Mouse (Mus musculus): ENCODE measurements at regions not wholly inside any gene's neighbourhood (a gene's known extent, or its start where the extent isn't known, plus 50 kb on each side); places are given as distances from the start of the nearest gene placed in this dataset.

- intact Hi-C loops (cut with DNase I) = no loop called here
- no peak for DNase-seq
Observed at GRCm38 (mm10) chr11:63463797-63464331, 335.1 kb downstream of the Pmp22 start.

GRCm38 (mm10) chr11:63465941-63466340, 337.2 kb downstream of the Pmp22 start:
- DNase-seq = no peak
- intact Hi-C loops (cut with DNase I) = no loop called here

DNA sequence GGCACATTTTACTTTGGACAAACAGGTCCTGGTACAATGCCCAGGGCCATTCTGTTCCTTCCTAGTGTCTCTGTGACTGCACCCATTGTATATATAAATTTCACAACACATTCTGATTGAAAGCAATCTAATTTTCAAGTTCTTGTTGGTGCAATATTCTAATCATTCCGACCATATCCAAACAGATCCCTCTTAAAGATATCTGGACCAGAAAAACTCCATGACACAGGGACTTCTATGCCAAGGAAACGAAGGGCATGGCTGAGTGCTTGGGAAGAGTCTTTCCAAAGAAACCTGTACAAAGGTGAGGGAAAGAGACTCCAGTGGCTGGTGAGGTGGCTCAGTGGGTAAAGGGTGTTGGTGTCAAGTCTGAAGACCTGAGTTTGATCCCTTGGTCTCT, 337.8 kb downstream of the Pmp22 start:
- intact Hi-C loops (cut with DNase I) = no loop called here

GRCm38 (mm10) chr11:63474831-63475230, 346.0 kb downstream of the Pmp22 start:
- DNase-seq = no peak
- intact Hi-C loops (cut with DNase I) = no loop called here

More for the DNA sequence above, 337.8 kb downstream of the Pmp22 start:
- DNase-seq = no peak

GRCm38 (mm10) chr11:63481676-63482310, 353.0 kb downstream of the Pmp22 start:
- intact Hi-C loops (cut with DNase I) = no loop called here
- no peak for DNase-seq

- no peak for DNase-seq
- intact Hi-C loops (cut with DNase I) = no loop called here
Observed at GRCm38 (mm10) chr11:63482593-63482992, 353.8 kb downstream of the Pmp22 start.

DNA sequence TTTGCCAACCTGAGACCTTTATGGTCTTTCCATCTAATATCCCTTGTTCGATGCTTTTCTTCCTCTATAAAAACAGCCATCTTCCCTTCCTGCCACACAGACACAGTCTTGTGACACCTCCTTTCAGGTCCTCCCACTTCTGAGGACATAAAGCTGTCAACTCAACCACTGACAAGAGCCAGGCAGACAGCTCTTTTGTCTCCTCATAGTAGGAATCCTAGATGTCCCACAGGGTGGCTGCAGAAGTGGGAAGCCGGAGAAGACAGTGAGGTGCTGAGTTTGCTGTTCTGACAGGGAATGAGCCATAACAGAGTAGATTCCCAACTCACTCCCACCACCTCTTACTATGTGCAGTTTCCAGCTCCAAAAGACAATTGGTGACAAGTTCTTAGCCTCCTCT, 358.4 kb downstream of the Pmp22 start:
- no peak for DNase-seq
- intact Hi-C loops (cut with DNase I) = no loop called here

GRCm38 (mm10) chr11:63502181-63502580, 373.4 kb downstream of the Pmp22 start:
- intact Hi-C loops (cut with DNase I) = no loop called here
- peak in 1 of 2 experiments; percentile 12 for DNase-seq

DNA sequence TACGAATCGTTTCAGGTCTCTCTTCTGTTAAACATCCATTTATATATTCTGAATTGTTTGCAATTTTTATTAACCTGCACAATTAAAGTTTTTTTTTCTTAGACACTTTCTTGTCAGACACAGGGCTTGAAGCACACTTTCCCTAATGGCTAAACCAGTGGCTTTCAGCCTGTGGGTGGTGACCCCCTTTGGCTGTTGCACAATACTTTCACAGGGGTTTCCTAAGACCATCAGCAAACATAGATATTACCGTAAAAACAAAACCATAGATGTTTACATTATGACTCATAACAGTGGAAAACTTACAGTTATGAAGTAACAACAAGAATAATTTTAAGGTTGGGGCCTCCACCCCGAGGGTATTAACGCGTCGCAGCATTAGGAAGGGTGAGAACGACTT, 378.6 kb downstream of the Pmp22 start:
- intact Hi-C loops (cut with DNase I) = no loop called here
- no peak for DNase-seq

GRCm38 (mm10) chr11:63508727-63509126, 379.9 kb downstream of the Pmp22 start:
- DNase-seq = no peak
- intact Hi-C loops (cut with DNase I) = no loop called here

DNA sequence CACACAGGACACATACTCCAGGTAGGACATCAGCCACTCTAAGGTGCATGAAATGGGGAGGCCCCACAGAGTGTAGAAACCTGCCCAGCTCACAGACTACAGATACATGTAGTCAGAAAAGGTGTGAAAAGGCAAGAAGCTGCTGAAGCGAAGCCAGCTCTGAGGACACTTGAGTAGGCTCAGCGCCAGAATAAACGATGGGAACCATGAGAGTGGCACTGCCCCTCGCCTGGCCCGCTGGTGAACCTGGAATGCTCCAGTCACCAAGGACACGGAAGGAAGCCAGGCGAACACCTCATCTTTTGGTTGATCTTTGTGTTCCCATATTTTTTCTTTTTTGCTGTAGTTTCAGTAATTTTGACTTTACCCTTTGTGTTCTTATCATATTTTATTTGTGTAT, 381.8 kb downstream of the Pmp22 start:
- intact Hi-C loops (cut with DNase I) = no loop called here
- DNase-seq = no peak

- no peak for DNase-seq
- intact Hi-C loops (cut with DNase I) = no loop called here
Observed at GRCm38 (mm10) chr11:63514615-63515014, 385.8 kb downstream of the Pmp22 start.

DNA sequence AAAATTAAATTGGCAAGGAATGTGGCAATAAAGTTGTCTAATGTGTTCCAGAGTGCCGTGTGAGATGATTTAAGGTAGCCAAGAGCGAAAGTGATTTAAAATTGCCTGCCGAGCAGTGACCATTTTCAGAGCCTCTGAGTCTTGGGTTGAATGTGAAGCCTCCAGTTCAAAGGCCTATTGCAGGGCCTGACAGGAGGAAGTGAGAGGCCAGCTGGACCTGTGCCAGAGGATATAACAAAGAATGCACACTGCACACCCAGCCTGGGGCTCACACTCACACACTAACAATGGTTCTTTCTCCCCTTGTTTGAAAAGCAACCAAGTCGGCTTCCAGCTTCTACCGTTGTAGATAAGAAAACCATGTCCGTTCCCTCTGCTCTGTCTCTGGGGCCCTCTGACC, 390.1 kb downstream of the Pmp22 start:
- intact Hi-C loops (cut with DNase I) = no loop called here
- no peak for DNase-seq

DNA sequence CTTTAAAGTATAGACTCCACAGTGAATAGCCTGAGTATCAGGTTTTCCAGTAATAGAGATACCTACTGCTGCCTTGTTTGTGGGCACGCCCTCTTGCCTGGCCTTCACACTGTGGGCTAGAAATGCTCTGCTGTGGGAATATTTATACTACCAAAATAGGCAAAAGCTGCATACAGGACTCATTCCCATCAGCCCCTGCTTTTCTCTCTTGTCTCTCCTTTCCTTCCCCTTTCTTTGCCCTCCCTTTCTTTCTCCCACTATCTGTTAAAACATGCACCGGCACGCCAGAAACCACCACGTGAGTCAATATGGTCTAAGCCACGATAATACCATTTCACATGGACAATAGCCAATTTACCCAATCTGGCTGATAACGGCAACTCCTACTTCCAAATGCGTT, 395.5 kb downstream of the Pmp22 start:
- intact Hi-C loops (cut with DNase I) = no loop called here
- DNase-seq = no peak

DNA sequence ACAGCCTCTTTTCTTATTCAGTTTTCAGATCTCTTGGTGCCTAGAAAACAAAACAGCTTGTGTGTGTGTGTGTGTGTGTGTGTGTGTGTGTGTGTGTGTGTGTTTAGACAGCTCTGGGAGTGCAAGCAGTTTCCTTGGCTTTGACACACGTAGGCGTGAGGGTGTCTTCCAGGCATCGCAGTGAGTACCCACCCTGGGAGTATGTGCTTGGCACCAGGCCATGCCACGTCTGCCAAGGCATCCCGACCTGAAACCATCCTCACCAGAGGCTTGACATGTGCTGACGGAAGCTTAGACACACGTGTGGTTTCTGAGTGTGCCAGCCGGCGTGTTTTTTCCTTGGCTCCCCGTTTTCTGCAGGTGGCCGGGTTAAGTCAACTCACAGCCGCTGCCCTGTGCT, 396.6 kb downstream of the Pmp22 start:
- intact Hi-C loops (cut with DNase I) = no loop called here
- DNase-seq = no peak

GRCm38 (mm10) chr11:63525956-63526355, 396.1 kb downstream of the Hs3st3b1 start:
- DNase-seq = no peak
- intact Hi-C loops (cut with DNase I) = no loop called here

DNA sequence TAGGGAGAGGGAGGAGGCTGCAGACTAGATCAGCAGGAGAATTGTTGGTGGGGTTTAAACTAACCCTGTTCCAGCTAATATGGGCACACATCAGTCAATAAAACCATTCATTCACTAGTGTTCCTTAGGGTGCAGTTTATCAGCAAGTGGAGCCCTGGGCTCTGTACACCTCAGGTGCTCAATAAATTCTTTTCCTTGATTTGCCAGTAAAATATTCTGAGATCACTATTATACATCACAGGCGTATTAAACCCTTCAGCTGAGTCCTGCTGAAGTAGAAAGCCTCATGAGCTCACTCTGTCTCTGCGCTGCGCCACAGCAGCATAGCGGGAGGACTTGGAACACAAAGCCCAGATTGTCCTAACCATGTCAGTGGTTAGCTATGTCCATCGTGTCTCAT, 389.3 kb downstream of the Hs3st3b1 start:
- no peak for DNase-seq
- intact Hi-C loops (cut with DNase I) = no loop called here

DNA sequence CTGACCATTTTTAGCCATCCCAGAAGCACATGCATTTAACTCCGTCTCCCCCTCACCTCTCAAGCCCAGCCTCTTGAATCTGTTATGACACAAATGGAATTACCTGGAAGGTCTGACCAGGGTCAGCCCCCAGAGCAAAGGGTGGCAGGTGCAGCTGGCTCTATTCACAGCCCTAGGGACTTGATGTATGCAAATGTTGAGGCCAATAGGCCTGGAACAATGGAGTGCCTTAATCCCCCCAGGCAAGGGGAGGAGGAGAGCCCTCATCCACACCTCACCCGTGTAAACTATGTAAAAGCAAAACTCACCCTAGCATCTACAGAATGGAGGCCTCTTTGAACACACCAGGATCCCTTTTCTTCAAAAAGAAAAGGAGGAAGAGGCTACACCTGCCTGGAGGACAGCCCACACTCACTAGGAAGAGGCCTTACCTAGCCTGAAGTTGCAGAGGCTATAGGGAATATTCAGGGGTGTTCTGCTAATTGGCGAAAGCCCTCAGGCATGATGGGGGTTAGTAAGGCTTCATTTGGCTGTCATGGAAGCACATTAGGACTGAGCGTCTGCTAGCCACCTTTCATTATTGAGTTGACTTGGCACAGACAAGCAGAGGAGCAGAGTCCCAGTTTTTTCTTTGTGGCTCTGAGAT, 388.4 kb downstream of the Hs3st3b1 start:
- DNase-seq = no peak
- intact Hi-C loops (cut with DNase I) = no loop called here

- intact Hi-C loops (cut with DNase I) = no loop called here
- no peak for DNase-seq
Observed at GRCm38 (mm10) chr11:63537693-63538092, 384.4 kb downstream of the Hs3st3b1 start.

GRCm38 (mm10) chr11:63543971-63544696, 378.0 kb downstream of the Hs3st3b1 start:
- intact Hi-C loops (cut with DNase I) = no loop called here
- no peak for DNase-seq

DNA sequence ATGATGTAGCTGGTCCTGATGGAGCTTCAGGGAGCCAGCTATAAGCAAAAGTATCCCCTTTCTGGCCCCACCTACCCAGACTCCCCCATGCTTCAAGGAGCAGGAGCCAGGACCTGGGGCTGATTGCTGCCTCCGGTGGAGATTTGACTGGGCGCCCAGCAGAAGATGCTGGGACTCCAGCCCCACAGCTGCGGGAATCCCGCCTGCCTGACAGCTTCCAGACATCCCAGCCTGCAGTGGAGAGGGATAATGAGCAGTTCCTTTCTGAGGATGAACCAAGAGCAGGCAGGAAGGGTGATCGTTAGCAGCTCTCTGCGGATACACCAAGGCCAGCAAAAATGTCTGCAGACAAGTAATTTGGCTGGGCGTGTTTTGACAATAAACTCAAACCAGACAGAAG, 376.6 kb downstream of the Hs3st3b1 start:
- DNase-seq = peak in 1 of 2 experiments; percentile 17
- intact Hi-C loops (cut with DNase I) = no loop called here

GRCm38 (mm10) chr11:63560466-63560865, 361.6 kb downstream of the Hs3st3b1 start:
- intact Hi-C loops (cut with DNase I) = no loop called here
- DNase-seq = no peak
